Mouse (Mus musculus): ENCODE data around the gene Lrrc25.

GRCm38 (mm10) chr8:70598722-70599121 lies 17.2 kb upstream of the Lrrc25 start:
- TF ChIP-seq CTCF (IDR thresholded peaks at IDR 0.05; ENCODE audit: low read depth) (no peak), EP300 (IDR thresholded peaks at IDR 0.05; ENCODE audit: low read depth) (no peak)
